Mouse (Mus musculus) bone marrow macrophage, adult 2 months (primary cell): Measurements from ENCODE around the gene Gm30083. TPM values are rescaled to one million over a fixed set of nuclear protein-coding genes. Genes with fewer than 3 reads are reported as not detected.

ENCODE experiments used
- H3K27ac ChIP-seq: 2 replicates; pipeline ENCODE4 v1.5.1; 2012; ENCODE audit warnings: low read depth, low read length; ENCODE audit not compliant: insufficient read depth
- H3K4me1 ChIP-seq: 2 replicates; pipeline ENCODE4 v1.6.1; 2012; ENCODE audit warnings: low read length; ENCODE audit not compliant: control insufficient read depth, insufficient read depth
- H3K4me3 ChIP-seq: 2 replicates; pipeline ENCODE4 v1.5.1; 2012; ENCODE audit warnings: mild to moderate bottlenecking, low read length, moderate library complexity; ENCODE audit not compliant: insufficient read depth
- CTCF ChIP-seq: IDR thresholded peaks from 2 replicates; pipeline ENCODE4 v1.5.1; 2012; ENCODE audit warnings: low read depth, mild to moderate bottlenecking, low read length, moderate library complexity
- POLR2A ChIP-seq: IDR thresholded peaks from 2 replicates; pipeline ENCODE4 v1.6.1; 2012; ENCODE audit warnings: mild to moderate bottlenecking, low read depth, low read length, borderline replicate concordance
- polyA plus RNA-seq: library from polyadenylated mRNA; stranded (reverse); fragments of >200 nt; gene quantifications from 2 replicates; pipeline ENCODE4 v1.2.4, GENCODE M21; 2012; ENCODE audit not compliant: missing spikeins, insufficient read depth, insufficient read length

Gene Gm30083
- polyA plus RNA-seq, 1 experiment: not detected

DNA sequence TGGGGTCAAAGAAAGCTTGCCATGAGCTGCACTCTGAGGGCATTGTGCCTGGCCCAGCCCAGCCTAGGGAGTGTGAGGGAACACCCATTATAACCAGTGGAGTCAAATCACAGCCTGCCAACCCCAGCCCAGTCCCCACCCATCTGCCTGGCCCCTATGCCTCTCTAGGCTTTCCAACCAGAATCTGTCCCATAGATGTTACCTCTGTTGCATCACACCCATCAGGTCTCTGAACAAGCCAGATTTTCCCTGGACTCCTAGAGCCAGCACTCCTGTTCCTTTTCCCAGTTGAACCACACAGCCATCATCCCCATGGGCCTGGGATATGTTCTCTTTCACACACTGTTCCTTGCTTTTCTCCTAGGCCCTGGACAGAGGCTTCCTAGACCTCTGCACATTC is 13.5 kb downstream of the Gm30083 start:
- no peak overlapping the region for H3K27ac ChIP-seq

DNA sequence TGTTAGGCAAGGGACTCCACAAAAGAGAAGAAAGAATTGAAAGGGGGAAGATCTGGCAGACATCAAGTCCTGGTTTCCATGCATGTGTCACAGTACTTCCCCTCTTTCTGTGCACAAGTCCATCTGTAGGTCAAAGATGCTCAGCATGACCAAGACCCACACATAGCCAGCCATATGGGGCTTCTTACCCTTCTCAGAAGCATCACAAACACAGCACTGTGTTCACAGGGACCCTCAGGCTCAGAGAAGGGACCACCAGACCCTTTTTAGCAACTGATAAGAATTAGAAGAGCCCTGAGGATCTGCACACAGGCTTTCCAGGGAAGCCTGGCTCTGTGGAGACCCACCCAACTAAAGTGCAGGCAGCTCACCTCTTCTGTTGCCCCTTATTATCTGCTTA is 14.9 kb downstream of the Gm30083 start:
- H3K27ac ChIP-seq: no peak overlapping the region
- no peak overlapping the region for H3K4me3 ChIP-seq
- TF ChIP-seq CTCF: no peak
- TF ChIP-seq POLR2A: no peak
- H3K4me1 ChIP-seq: no peaks in the 10 kb centered on the region

More for the DNA sequence above, 13.5 kb downstream of the Gm30083 start:
- Histone ChIP-seq H3K4me3 (no peak overlapping the region), H3K4me1 (no peaks in the 10 kb centered on the region)
- TF ChIP-seq POLR2A (no peak), CTCF (no peak)

DNA sequence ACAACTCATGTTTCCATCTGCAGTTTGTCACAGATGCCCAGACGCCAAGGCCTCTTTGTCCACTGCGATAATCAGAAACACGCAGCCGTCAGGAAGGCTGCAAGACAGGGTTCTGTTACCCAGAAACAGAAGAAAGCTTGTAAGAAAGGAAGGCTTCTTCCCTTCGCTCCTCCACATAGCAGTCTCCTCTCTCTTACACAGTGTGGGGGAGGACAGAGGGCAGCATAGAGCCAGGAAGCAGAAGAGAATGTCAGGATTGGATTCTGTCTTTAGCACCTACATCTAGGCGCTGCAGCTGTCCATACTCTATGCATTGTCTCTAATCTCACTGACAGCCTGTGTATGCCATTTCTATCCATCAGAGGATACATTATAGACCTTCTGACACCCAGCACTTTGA is 17.6 kb downstream of the Gm30083 start:
- no peak for TF ChIP-seq POLR2A
- no peak for TF ChIP-seq CTCF
- Histone ChIP-seq H3K4me3 (no peak overlapping the region), H3K4me1 (no peaks in the 10 kb centered on the region), H3K27ac (no peak overlapping the region)

DNA sequence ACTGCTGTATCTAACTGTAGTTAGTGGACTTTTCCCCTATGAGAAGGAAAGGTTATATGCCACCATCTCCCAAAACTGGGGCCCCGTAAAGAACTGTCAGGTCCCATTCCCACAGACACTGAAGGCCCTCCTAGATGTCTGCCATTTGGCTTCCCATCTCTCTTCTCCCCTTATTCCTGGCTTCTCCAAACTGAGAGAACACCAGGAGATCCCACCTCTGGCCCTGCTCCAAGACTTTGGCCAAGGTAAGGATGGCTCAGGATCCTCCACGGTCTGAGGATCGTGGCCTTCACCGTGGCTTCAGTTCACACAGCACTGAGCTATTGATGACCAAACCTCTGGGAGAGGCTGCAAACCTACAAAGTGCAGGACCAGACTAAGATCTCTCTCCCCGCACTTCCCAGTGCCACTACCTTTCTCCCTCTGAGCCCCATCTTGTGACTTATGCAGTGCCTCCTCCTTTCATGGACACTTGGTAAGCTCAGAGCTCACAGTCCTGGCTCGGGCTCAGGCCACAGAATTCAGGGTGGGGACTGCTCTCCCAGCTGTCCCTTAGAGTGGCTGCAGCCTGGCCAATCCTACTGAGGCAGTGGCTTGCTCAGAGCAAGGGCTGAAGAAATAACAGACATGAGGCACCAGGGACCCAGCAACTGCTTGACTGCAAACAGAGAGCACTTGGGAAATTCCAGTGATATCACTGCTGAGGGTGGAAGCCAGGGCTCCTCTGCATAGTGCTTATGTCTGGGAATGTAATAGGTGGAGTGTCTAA is 21.3 kb downstream of the Gm30083 start:
- no peak overlapping the region for H3K4me3 ChIP-seq
- H3K27ac ChIP-seq: no peak overlapping the region
- no peaks in the 10 kb centered on the region for H3K4me1 ChIP-seq
- no peak for TF ChIP-seq POLR2A
- no peak for TF ChIP-seq CTCF

DNA sequence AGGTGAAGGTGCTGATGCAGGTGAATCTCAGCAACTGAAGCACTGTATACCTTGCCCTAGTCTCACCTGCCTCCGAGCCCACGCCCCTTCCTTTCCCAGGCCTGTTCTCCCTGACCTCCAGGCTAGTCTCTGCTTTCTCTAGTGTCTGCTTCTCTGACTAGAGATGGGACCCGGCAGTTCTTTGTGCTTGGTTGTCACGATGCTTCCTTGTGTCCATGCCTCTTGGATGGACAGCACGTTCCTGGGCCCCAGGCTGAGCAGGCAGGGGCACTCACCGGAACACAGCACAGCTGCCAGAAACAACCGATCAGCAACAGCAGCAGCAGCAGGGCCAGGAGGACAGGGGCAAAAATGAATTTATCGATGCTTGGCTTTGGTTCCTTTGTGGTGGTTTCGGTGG is 21.9 kb downstream of the Gm30083 start:
- Histone ChIP-seq H3K4me3 (no peak overlapping the region), H3K27ac (no peak overlapping the region), H3K4me1 (no peaks in the 10 kb centered on the region)
- no peak for TF ChIP-seq CTCF
- TF ChIP-seq POLR2A: no peak

DNA sequence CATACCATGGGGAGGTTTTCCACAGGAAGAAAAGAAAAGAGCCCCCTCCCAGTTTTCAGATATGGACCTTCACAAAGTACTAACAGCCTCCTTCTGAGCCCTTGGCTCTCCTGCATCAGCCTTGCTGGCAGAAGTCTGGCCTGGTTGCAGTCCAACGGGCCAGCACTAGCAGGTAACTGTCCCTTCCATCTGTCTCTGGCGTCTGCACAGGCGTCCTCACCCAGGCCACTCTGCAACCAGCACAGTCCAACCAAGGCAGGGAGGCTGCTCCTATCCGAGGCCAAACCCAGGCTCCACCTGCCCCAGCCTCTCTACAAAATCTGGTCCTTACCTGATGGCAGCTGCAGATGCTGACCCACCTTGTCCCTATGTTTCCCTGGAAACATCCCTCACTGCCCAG is 23.0 kb downstream of the Gm30083 start:
- TF ChIP-seq POLR2A: no peak
- TF ChIP-seq CTCF: no peak
- no peak overlapping the region for H3K27ac ChIP-seq
- no peaks in the 10 kb centered on the region for H3K4me1 ChIP-seq
- H3K4me3 ChIP-seq: no peak overlapping the region

DNA sequence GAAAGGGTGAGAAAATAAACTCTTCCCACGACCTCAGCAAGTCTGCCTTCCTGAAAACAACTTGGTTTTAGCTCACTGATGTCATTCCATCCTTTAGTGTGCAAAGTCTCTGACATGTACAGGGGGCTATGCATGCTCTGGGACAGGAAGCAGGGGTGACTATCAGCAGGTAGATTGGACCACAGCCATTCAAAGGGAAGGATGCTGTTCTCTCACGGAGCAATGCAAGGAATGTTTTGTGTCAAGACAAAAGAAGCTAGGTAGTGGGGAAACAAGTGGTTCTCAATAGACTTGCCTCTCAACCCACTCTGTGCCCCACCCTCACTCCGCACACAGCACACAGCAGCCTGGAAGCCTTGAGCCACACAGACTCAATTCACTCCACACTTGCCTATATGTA is 25.8 kb downstream of the Gm30083 start:
- no peak for TF ChIP-seq CTCF
- TF ChIP-seq POLR2A: no peak
- H3K27ac ChIP-seq: no peak overlapping the region
- no peak overlapping the region for H3K4me3 ChIP-seq
- H3K4me1 ChIP-seq: no peaks in the 10 kb centered on the region

DNA sequence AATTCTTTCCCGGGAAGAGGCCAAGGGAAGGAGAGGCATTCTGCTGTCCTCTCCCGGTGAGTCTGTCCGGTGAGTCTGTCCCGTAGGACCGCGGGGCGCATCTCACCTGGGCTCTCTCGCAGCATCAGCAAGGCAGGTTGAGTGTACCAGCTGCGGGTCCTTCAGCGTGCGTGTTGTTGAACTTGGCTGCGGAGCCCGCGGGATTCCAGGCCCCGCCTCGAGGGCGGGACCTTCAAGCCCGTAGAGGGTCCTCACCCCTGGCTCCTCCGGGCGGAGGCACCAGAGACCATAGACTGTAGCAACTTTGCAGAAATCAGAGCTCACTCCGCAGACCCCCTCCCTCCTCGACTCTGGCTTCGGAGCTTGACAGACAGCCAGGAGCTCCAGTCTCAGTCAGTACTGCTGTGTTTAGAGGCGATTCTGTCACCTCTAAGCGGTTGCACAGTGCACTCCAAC is 36.4 kb downstream of the Gm30083 start, which contains the start of gene Zfp488:
Gene Zfp488 (minus strand): TSS at position 161 of the 456 bp plus-strand sequence.
- TF ChIP-seq POLR2A (no peak), CTCF (no peak)

DNA sequence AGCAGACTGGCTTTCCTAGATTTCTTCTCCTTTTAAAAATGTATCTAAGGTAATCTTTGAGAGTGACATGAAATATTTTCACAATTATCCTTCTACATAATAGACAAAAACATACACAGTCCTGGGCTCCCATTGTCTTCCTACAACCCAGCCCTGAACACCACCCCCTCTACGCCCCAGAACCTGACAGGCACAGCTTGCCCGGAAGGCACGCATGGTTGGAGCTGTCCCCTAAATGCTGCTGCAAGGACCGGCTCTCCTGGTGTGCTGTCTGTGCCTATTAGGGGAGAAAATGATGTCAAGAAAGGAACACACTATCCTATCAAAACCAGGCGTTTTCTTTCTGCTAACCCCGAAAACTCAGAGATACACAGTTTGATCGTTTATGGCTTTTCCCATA is 37.2 kb downstream of the Gm30083 start:
- Histone ChIP-seq H3K4me1 (no peaks in the 10 kb centered on the region), H3K27ac (no peak overlapping the region), H3K4me3 (no peak overlapping the region)
- TF ChIP-seq CTCF: no peak
- TF ChIP-seq POLR2A: no peak

More for the DNA sequence above, 36.4 kb downstream of the Gm30083 start, which contains the start of gene Zfp488:
- Histone ChIP-seq H3K4me1 (no peaks in the 10 kb centered on the region), H3K4me3 (no peak within 1 kb of the TSS), H3K27ac (no peak within 1 kb of the TSS)

DNA sequence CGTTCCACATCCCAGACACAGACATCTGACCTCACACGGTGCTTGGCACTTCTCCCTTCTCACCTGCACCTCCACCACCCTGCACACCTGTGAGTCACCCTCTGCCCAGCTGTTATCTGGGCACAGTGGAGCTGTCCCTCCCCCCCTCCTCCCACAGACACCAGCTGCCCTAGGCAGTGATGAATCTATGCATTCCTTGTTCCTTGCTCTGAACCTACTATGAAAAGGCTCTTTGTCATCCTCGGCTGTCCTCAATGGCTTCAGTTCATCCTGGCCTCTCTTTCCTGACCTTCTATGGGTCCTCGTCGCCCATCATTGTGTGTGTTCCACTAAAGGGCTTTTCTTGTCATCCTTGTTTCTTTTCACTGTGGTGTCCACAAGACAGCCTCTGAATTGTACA is 40.2 kb downstream of the Gm30083 start:
- TF ChIP-seq CTCF (no peak), POLR2A (no peak)
- Histone ChIP-seq H3K4me3 (no peak overlapping the region), H3K4me1 (no peaks in the 10 kb centered on the region), H3K27ac (no peak overlapping the region)
